Mouse (Mus musculus) ovary, postnatal 14 days (tissue): ENCODE data around the gene Tekt1.
"Not testable (repeated sequence)": the region's sequence is repeated elsewhere in the genome, so short reads cannot be mapped to it uniquely, and the experiment has no call there.

ENCODE experiments used
- DNase-seq: peaks from one replicate; pipeline ENCODE4 v3.0.0; 2022; ENCODE audit warnings: low spot score

Tekt1 gene

DNA sequence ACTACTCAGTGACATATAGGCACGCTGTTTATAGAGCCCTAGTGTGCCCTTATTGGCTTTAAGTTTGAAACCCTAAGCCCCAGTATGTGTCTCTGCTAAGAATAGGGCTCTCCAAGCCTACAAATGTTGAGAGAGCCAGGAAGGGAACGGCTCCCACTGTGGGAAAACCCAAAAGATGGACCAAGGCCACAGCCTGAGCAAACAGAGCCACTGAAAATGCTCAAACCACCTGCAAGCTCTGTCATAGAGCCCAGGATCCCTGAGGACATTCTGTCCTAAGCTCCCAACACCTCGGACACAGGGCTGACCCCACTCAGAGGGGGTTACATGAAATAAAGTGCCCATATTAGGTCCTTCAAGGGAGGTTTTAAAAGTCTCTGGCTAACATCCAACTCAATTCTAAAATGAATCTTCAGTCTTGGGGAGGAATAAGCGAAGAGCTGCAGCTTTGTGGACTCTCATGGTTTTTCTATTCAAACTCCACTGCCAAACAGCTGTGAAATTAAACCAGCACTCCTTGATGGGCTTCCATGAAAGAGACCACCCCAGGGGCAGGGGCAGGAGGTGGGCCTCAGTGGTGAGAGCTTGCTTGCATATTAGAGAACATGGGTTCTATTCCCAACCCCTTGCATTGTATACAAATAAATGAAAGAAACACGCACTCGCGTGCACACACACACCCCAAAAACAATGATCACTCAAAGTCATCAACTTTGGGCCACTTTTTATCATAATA, 27.3 kb upstream of the Tekt1 start:
- DNase-seq: no peak

DNA sequence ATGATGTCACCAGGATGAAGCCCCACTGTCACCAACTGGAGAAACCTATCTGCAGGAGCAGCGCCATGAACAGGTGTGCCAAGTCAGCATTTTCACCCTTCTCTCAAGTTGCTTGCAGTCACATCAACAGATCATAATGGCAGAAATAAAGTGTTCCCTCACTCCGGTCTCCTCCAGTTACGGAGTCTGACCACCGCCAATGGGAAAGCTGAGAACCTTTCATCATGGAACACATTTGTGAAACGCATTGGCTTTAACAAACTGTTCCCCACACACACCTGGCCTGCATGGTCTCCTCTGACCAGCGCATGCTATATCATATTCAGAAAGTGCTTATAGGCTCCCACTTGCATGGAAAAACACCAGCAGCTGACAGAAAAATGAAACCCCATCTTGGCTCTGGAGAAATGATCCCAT, 25.9 kb upstream of the Tekt1 start:
- DNase-seq: no peak

DNA sequence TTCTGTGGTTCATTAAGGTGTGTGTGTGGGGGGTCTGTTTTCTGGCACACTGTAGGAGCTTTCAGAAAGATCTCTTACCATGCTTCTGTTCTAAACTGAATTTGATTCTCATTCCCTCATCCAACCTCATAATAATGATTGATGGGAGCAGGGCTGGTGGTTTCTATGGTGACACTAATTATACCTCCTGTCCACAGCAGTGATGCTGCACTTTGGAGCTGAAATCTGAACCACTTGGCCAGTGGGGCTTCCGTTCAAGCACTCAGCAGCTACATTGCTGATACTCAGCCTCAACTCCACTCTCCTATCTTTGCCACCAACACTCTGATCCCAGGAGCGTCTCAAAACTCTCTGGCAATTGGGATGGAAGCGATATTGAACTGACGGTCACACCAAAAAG, 17.1 kb upstream of the Tekt1 start:
- DNase-seq: no peak

DNA sequence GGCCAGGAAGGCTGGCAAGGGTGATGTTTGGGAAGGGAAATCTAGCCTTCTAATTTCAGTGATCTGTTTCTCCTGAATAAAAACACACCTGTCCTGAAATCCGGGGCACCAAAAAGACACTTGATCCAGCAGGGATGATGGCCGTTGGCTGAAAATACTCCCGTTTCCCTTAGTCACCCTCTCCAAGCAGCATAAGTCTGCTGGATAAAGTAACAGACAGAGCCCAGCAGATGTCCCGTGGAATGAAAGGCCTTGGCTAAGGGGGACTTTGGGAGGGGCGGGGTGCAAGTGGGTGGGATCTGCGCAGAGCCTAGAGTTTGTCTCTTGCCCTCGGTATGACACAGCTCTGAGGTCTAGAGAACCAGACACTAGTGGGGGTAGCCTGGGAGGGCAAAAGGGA, 16.0 kb upstream of the Tekt1 start:
- no peak for DNase-seq

DNA sequence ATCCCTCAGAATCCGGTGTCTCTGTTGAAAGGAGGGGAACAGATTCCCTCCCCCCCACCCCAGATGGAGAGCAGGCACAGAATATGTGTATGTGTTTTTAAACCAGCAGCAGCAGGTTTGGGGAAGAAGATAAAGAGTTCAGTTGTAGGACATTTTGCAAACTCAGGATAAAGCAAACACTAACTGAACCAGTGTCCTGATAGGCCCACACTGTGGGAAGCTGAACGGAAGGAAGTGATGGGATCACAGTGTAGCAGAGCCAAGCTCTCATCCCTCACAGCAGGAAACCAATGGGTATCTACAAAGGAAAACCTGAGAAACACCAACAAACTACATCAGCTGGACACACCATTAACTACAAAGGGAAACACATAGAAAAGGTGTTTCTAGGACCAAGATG, 14.3 kb upstream of the Tekt1 start:
- DNase-seq: no peak

DNA sequence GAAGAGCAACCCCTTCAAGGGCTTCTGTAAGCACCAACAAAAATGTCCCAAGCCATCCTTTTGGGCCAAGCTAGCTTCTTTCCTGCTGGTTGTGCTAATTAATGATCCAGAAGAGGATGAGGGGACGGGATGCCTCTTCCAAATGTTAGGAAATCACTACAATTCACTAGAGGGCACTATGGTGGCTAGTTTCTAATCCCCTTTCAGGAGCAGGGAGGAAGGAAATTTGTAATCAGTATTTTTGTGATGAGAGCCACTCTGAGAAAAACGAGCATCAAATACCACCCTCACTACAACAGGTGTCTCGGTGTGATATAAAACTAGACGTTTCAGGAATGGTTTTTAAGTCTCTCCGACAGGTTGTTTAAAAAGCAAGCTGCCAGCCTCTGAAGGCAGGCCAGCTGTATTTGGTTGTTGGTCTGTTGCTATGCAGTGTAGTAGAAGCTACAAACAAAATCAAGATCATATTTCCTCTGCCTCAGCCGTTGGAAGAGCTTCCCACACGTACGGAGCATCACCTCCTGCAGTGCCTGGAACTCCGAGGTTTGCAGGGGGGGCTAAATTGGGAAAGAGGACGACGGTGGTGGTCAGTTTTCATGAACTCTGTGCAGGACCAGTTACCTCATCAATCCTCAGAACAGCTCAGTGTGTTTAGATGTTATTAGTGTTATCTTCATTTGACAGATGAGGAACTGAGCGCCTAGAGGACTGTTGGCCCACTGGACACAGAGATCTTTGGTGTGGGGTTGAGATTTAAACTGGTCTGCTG, 7.8 kb upstream of the Tekt1 start:
- DNase-seq: no peak

DNA sequence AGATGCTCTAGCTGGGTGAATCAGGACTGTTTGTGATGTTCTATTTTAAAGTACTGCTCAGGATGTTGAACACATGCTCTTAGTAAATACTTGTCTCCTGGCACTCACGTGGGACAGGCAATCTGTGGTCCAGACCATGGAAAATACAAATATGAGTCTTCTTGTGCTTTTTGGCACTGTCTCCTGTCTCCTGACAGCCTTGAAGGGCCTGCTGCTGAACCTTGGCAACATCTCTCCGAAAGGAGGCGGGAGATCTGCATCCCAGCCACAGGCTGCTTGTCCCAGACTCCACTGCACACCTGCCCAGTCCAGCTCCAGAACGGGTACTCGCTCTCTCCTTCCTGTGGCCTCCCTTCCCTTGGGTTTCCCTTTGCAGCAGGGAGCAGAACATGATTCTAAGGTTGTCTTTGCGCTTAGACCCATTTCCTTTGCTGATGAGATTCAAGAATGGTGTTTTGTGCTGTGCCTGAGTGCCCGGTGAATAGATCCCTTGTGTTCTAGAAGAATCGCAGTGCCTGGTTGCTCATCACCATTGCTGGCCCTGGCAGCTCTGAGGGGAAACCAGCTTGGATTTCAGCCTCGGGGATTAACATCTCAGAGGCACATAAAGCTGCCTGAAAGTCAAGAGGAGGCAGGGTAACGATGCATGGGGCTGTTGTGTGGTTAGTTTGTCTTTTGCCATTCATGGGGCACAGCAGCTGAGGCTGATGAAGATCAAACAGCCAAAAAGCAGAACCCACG, 5.9 kb upstream of the Tekt1 start:
- DNase-seq: no peak

DNA sequence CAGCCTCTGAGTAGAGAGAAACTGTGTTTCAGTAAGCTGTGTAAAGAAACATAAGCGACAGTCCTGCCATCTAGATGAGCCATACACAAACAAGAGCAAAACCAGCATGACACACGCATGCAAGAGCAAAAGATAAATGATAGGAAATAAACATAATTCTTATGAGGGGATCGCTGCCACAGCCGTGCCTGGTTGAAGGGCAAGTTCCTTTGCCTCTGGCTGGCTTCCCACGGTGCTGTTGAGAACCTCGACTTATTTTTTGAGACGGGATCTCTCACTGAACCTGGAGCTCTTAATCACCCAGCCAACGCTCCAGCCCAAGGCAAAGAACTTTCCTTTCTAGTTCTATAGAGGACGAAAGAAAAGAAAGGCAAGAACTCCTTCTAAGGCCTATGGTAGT, 3.9 kb upstream of the Tekt1 start:
- DNase-seq: no peak

DNA sequence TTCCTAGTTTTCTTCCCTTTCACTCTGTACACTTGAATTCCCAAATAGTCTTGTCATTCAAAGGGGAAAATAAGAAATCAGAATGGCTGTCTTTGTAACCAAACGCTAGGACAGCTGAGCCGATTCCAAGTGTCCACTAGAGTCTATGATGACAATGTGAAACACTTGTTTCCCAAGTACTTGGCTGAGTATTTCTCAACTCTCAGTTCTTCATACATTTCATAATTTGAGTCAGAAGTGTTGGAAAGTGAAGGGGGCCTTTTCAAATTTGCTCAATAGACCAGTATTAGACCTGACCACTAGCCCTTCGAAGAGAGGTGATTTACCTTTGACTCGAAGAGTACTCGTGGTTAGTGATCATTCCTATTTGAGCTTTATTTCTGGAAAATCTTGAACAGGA, 2.3 kb upstream of the Tekt1 start:
- DNase-seq: no peak

DNA sequence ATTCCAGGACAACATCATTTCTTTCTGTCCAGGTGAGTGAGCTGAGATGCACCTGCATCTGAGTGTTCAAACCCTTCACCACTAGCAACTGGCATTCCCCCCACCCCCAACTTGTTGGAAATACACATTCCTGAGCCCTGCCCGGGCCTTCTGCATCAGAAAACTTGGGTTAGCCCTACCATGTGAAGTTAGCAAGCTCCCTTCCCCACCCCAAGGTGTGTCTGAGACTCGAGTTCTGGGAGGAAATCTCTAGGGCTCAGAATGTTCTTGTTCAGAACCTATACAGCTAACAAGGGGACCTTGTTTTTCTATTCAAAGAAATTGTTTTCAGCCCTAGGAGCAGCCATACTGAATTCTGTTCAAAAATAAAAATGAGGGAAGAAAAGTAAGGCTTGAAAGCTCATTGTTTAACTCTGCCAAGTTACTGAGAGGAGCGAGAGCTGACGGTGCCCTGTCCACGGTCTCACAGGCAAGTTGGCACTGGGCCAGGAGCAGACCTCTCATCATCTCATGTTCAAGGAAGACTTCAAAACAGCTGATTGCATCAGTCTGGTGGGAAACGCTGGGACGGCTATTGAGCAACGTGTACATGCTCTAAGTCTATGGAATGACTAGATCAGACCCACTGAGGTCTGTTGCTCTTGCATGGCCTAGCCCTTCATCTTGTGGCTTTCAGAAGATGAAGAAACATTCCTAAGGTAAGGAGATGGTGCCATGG, 1.4 kb upstream of the Tekt1 start:
- DNase-seq: no peak

DNA sequence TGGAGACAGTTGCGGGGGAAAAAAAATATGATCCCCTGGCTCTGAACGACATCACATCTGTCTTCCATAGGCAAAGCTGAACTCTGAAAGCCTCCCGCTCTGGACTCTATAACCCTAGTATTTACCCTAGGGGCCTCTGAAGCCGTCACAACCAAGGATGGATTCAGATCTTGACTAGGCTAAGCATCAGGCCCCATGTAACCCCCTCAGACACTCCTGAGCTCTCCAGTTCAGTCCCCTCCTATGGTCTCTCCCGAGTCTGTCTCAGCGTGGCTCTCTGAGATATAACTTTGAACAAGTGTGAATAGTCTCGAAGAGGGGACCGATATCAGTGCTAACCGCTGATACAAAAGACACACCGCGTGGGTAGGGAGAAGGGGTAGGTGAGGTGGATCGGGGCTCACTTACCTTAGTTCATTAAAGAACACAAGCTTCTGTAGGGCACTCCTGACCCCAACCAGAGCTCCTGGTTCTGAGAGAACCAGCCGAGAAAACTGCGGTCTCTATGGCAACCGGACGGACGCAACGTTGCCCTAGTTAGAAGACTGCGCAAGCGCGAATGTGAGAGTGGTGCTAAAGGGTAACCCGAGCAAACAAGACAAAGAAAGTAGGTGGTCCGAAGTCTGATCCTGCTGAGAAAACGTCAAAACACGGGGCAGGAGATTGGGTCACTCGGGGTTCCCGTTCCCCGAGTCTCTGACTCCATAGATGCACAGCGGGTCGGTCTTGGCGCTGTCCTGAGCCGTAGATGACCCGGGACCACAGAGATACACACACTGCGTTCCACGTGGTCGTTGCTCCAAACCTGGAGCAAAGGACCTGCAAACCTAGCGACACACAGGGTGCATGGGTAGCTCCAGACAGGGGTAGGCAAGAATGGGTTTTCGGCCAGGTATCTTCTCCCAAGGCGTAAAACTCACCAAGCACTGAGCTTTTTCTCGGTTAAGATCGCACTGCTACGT, 576 bp downstream of the Tekt1 start:
- peak; percentile 45 for DNase-seq

DNA sequence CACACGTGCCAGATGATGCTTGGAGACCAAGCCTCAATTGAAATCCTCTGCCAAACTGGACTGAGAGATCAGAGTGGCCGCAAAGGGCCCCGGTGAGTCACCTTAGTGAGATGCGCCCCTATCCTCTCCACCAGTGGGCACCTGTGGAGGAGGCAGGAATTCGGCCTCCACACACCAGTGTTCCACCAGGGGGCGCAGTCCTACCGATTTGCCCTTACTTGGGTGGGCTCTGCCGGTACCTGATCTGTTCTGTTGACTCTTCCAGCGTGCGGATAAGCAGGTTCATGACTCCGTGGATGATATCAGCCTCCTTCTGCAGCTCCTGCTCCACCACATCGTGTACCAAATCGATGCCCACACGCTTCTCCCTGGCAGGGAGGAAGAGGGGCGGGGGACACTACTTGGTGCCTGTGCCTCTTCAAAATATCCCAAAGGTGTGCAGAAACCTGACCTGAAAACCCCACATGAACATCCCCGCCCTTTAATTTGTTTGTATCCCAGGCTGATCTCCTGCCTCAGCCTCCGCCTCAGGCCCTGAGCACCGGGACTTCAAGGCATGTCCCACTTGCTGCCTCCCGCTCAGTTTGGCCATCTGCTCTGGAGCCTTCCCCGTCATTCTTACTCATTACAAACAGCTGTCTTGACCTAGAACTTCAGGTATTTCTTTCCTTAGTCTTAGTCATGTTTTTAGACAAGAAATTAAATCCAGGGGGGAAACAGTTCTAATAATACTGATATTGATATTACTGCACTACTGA, 7.1 kb downstream of the Tekt1 start:
- DNase-seq: peak; percentile 64

DNA sequence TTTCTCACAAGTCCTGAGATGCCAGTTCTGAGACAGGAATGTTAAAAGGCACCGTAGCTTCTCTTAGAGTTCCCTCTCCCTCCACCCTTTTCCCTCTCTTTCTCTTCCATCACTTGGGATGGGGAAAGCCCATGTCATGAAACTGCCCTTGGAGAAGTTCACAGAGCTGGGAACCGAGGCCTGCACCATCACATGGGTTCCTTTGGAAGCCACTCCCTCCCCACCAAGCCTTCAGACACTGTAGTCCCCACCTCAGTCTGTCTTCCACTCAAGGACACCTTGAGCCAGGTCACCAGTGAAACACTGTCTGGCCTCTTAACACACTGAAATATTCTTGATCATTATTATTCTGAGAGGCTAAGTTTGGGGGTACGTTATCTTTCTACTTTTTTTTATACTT, 9.1 kb downstream of the Tekt1 start:
- no peak for DNase-seq

DNA sequence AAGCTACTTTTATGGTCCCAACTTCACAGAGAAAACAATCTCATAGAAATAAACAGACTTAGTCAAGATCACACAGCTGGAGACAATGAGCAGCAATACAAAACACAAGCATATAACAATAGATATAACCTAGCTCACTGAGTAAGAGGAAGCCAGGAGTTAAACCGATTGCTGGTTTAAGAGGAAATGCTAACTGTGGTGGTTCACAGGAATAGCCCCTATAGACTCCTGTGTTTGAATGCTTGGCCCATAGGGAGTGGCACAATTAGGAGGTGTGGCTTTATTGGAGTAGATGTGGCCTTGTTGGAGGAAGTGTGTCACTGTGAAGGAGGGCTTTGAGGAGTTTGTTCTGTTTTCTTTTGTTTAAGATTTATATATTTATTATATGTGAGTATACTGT, 10.0 kb downstream of the Tekt1 start:
- no peak for DNase-seq

DNA sequence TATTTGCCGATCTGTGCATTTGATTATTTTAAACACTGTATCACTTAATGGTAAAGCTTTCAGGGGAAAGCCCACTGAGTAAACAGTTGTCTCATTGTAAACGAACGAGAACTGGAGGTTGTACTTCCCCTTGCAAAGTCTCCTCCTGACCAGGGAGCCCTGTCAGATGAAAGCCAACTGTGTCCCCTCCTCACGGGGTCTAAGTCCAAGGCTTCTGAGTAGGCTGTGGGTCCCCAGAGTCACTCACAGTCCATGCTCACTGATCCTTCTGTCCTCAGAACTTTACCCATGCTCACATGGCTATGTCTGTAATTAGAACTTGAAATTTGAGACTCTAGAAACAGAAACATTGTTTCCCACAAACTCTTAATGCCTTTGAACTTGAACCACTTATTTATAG, 12.6 kb downstream of the Tekt1 start:
- DNase-seq: no peak

DNA sequence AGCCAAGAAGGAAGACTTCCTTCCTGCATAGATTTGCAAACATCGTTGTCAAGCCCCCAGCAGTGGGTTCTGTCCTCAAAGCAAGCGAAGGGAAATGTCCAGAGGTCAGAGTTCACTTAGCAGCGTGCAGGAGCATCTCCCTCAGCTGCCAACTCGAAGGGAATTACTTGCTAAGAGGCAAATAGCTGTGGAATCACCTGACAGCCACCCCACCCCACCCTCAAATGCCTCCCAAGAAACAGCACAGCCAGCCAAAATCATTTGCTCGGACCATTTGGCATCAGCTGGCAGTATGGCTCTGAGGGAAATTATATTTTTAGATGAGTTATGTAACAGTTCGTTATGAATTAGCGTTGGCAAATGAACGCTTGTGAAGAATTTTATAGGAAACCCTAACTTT, 13.2 kb downstream of the Tekt1 start:
- DNase-seq: no peak

DNA sequence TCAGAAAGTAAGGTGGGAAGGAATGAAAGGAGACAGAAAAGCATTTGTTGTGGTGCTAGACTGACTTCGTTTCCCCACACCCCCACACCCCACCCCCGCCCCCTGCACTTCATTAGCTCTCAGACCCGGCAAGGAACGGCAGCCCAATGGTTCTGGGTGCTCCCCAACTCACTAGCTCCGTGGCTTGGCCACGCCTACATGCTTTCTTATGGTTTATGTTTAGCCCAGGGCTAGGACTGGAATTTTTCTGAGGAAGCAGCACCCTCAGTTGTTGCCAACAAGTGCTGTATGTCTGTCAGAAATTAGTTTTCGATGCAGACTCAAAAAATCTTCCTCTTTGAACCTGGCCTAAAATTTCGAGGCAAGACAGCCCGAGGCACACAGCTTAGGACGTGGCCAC, 13.7 kb downstream of the Tekt1 start:
- no peak for DNase-seq

DNA sequence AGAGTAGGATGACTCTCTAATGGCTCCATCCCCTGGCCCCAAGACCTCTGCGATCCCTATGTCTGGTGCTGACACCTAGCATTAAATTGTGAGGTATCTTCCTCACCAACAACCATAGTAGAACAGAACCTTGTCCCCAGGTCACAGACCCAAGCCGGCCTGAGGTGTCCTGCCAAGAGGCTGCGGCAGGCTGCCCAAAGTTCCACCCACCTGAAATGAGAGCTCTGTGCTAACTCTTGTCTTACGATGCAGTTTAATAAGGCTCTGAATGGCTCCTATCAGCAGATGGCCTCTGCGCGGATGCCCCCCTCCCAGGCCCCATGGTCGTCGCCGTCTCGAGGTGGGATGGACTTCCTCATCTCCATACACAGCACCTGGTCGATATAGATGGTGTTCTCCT, 17.8 kb downstream of the Tekt1 start:
- no peak for DNase-seq

DNA sequence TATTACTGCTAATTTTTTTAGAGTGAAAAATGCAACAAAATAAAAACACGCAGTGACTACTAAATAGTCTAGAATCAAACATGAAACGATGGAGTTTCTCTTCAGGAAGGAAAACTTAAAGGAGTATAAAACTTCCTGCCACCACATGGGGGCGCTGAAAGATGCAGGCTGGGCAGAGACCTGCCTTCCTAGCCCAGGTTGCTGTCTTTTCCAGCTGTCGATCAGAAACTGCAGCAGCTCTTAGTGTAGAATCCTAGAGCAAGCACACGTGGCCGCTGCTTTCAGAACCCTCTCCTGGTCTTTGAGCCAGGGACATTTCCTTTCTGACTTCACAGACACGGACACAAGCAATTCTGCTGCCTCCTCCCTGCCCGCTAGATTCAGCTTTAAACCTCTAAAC, 18.3 kb downstream of the Tekt1 start:
- DNase-seq: peak; percentile 46

DNA sequence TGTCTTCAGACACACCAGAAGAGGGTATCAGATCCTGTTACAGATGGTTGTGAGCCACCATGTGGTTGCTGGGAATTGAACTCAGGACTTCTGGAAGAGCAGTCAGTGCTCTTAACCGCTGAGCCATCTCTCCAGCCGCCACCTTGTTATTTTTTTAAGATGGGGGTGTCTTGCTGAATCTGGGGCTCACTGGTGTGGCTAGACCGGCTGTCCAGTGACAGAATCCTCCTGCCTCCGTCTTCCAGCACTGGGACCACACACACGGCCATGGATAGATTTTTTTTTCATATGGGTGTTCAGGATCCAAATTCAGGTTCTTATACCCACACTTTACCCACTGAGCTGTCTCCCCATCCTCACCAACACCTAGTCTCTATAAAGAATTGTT, 19.0 kb downstream of the Tekt1 start:
- not testable (repeated sequence) for DNase-seq
